Mouse (Mus musculus) heart, embryonic 14.5 days (tissue): ENCODE results near the gene Tmprss7. TPM values are rescaled to one million over a fixed set of nuclear protein-coding genes. Genes with fewer than 3 reads are reported as not detected.

Experiments used
- ATAC-seq: fragments of 200-750 bp; cut with Nextera tagmentation; 2 replicates; pipeline ENCODE4 v1.8.0; 2017; ENCODE audit warnings: low read depth, moderate TSS enrichment; ENCODE audit not compliant: insufficient number of reproducible peaks, insufficient read depth, low FRiP score
- H3K27ac ChIP-seq, 2 experiments: fragments of 200-500 bp in 1 of 2; fragments of 300-500 bp in 1 of 2; sonication (generic) in 1 of 2; replicated peaks in 1 of 2; 2 replicates each; pipeline ENCODE4 v1.5.1; 2012 to 2014; ENCODE audit warnings: low read depth in 2 of 2, low read length in 2 of 2, control low read depth in 1 of 2, mild to moderate bottlenecking in 1 of 2, mixed read lengths in 1 of 2; ENCODE audit not compliant: control insufficient read depth in 1 of 2, insufficient read depth in 1 of 2
- H3K27me3 ChIP-seq: fragments of 300-500 bp; sonication (generic); 2 replicates; pipeline ENCODE4 v1.6.1; 2014; ENCODE audit warnings: mild to moderate bottlenecking, low read length, control low read depth; ENCODE audit not compliant: control insufficient read depth, insufficient read depth
- H3K36me3 ChIP-seq: fragments of 300-500 bp; sonication (generic); 2 replicates; pipeline ENCODE4 v1.6.1; 2014; ENCODE audit warnings: mild to moderate bottlenecking, control low read depth, low read length, mixed read lengths; ENCODE audit not compliant: control insufficient read depth, insufficient read depth
- H3K4me1 ChIP-seq, 2 experiments: fragments of 200-500 bp in 1 of 2; fragments of 300-500 bp in 1 of 2; sonication (generic) in 1 of 2; 2 replicates each; pipeline ENCODE4 v1.6.1; 2012 to 2014; ENCODE audit warnings: low read length in 2 of 2, control low read depth in 1 of 2, mixed read lengths in 1 of 2; ENCODE audit not compliant: control insufficient read depth in 2 of 2, insufficient read depth in 2 of 2
- H3K4me2 ChIP-seq: fragments of 300-500 bp; sonication (generic); 2 replicates; pipeline ENCODE4 v1.6.1; 2014; ENCODE audit warnings: mild to moderate bottlenecking, low read length
- H3K4me3 ChIP-seq, 2 experiments: fragments of 200-500 bp in 1 of 2; fragments of 300-500 bp in 1 of 2; sonication (generic) in 1 of 2; 2 replicates each; pipeline ENCODE4 v1.5.1; 2012 to 2014; ENCODE audit warnings: low read length in 2 of 2, mild to moderate bottlenecking in 2 of 2, control low read depth in 1 of 2, low read depth in 1 of 2, moderate library complexity in 1 of 2; ENCODE audit not compliant: control insufficient read depth in 1 of 2, insufficient read depth in 1 of 2
- H3K9ac ChIP-seq: fragments of 300-500 bp; sonication (generic); 2 replicates; pipeline ENCODE4 v1.6.1; 2014; ENCODE audit warnings: mild to moderate bottlenecking, low read length
- H3K9me3 ChIP-seq: fragments of 300-500 bp; sonication (generic); 2 replicates; pipeline ENCODE4 v1.6.1; 2016; ENCODE audit warnings: low read length, control low read depth; ENCODE audit not compliant: control insufficient read depth
- WGBS: fragments of 180-500 bp; shearing (Covaris S2); extraction: QIAGEN DNeasy Blood & Tissue Kit; methylation state at CpG from one replicate; pipeline ENCODE4 v1.1.7; 2014; 5-methylcytosine and 5-hydroxymethylcytosine counted together
- polyA plus RNA-seq: library from polyadenylated mRNA; unstranded; fragments of >200 nt; fragmentation: Nextera tagmentation; extraction: Ambion mirVana; gene quantifications from 2 replicates; pipeline ENCODE4 v1.2.1, GENCODE M21; 2014

Tmprss7 gene
- polyA plus RNA-seq, 1 experiment from 2014 or later: not detected

DNA sequence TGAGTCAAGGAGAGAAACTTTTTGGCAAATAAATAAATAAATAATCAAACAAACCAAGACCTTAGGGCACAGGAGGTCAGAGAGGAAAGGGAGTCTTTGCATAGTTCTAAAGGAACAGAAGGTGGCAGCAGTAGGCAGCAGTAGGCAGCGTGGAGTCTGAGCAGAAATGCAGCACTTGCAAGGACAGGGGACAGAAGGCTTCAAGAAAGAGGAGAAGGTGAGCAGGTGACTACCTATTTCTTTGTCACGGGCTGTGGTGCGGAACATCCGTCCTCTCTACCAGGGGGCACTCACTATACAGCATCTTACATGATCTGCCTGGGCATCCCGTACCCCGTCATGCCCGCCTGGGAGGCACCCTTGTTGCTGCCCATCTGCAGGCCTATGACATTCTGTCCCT is 17.8 kb upstream of the Tmprss7 start:
- H3K4me3 ChIP-seq: no peak overlapping the region
- no peaks in the 10 kb centered on the region for H3K27me3 ChIP-seq
- no peaks in the 10 kb centered on the region for H3K4me1 ChIP-seq
- H3K27ac ChIP-seq: no peak overlapping the region
- WGBS: 71% methylated on average over 7 of the region's 7 CpGs
- peaks cover 5% of the 10 kb centered on the region; the same call in 1 of the 2 replicates for H3K9me3 ChIP-seq
- no peak overlapping the region for H3K4me2 ChIP-seq
- no peaks in the 10 kb centered on the region for H3K36me3 ChIP-seq
- ATAC-seq: no peak
- H3K9ac ChIP-seq: no peak overlapping the region

DNA sequence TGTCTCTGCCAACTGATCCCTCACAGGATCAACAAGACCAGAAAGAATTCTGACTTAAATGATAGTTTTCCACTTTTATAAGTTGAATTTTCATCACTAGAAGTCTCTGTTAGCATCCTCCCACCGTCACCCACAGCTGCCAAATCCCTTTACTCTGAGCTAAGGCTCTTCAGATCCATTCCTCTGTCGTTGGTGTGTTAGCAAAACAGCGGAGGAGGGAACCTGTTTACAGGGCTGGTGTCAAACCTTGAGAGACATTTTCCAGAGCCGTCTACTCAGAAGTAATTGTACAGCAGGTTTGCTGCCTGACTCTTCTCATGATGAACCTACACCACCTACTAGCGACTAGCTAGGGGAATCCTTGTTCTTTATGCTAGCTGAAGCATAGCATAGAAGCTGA is 5.8 kb upstream of the Tmprss7 start:
- no peak overlapping the region for H3K9ac ChIP-seq
- ATAC-seq: no peak
- H3K27me3 ChIP-seq: no peaks in the 10 kb centered on the region
- H3K4me1 ChIP-seq: no peaks in the 10 kb centered on the region
- H3K9me3 ChIP-seq: no peaks in the 10 kb centered on the region
- H3K27ac ChIP-seq: no peak overlapping the region
- no peak overlapping the region for H3K4me2 ChIP-seq
- H3K4me3 ChIP-seq: no peak overlapping the region
- no peaks in the 10 kb centered on the region for H3K36me3 ChIP-seq
- WGBS: 51% methylated on average over 5 of the region's 5 CpGs

DNA sequence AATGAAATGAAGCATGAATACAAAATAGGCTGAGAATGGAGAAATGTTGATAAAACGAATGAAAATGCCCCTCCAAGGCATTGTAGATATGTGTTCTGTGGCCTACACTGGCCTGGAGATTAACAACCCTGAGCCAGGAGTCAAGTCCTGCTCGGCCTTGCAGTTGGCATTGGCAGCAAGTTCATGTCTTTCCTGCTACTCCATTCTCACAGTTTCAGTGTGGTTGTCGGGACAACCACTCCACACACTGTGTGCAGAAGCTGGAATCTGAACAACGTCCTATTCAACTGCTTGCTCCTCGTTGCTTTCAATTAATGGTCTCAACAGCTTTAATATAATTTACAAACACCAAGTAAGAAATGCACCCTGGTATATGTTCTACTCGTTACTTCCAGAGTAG is 4.5 kb upstream of the Tmprss7 start:
- no peak for ATAC-seq
- no peaks in the 10 kb centered on the region for H3K36me3 ChIP-seq
- no peaks in the 10 kb centered on the region for H3K27me3 ChIP-seq
- H3K4me2 ChIP-seq: no peak overlapping the region
- H3K9ac ChIP-seq: no peak overlapping the region
- no peaks in the 10 kb centered on the region for H3K4me1 ChIP-seq
- H3K27ac ChIP-seq: no peak overlapping the region
- H3K9me3 ChIP-seq: no peaks in the 10 kb centered on the region
- H3K4me3 ChIP-seq: no peak overlapping the region
- WGBS: 74% methylated on average over 6 of the region's 6 CpGs

DNA sequence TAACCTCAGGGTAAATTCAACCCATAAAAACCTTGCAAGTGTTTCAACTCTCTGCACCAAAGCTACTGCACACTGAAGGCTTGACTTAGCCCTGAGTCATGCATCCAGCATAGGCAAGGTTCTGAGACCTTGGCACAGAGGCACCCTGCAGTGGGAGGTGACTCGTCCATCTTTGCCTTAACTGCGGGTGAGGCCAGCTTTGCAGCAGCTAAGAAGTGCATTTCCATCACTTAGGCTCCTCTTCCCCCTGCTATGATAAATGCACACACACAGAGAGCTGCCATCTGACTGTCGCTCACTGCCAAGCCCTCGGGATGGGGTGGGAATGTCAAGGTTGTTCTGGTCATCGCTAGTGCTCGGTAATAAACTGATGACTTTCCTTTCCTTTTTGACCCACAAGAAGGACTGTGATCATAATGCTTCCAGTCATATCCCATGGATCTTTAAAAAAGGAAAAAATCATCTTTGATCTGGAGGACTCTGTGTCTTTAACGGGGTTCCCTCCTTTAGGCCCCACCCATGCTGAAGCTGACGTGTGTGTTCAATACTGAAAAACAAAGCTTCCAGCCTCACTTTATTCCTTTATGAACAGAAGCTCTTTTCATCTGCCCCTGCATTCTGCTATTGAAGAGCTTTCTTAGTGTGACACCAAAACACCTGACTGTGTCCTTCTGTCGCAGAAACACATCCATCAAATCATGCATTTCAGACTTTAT is 2.1 kb upstream of the Tmprss7 start:
- Histone ChIP-seq H3K4me3 (no peak overlapping the region), H3K9me3 (no peaks in the 10 kb centered on the region), H3K27ac (no peak overlapping the region), H3K9ac (no peak overlapping the region), H3K4me1 (no peaks in the 10 kb centered on the region), H3K27me3 (no peaks in the 10 kb centered on the region), H3K36me3 (no peaks in the 10 kb centered on the region), H3K4me2 (no peak overlapping the region)
- WGBS: 81% methylated on average over 9 of the region's 9 CpGs
- ATAC-seq: no peak

DNA sequence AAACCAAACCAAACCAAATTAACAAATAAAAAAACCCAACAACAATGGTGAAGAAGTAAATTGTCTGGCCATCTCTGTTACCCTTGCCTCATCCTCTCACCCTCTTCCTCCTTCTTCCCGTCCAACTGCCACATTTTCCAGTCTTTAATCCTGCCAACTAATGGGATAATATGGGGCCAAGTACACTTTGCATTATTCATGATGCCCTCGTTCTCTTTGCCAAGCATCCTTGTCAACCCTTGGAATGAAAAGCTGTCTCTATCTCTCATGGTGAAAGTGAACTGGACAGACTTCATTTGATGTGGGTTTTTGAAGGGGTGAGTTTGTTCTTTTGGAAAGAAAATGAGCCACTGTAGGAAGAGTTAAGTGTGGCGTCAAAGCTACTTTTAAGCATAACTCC is 607 bp downstream of the Tmprss7 start:
- H3K4me3 ChIP-seq: no peak overlapping the region

DNA sequence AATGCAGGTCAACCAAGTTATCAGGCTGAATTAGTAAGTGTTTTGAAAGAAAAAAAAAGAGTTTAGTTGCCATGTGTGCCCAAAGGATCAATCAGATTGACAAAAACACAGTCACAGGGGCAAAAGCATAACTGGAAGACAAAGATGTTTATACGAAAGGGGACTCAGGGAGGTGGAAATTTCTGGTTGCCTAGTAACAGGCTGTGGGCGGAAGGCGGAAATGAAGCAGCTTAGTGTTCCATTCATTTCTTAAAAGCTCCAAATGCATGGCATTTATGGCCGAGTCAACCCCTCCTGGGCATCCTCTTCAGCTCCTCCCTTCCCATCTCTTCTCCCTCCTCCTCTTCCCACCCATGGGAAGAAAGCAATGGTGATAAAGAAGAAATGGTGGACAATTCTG is 3.3 kb downstream of the Tmprss7 start:
- H3K27ac ChIP-seq: no peak overlapping the region
- 60% methylated on average over 4 of the region's 4 CpGs for WGBS
- no peaks in the 10 kb centered on the region for H3K27me3 ChIP-seq
- H3K9ac ChIP-seq: no peak overlapping the region
- no peak for ATAC-seq
- H3K4me3 ChIP-seq: no peak overlapping the region
- no peaks in the 10 kb centered on the region for H3K9me3 ChIP-seq
- H3K36me3 ChIP-seq: no peaks in the 10 kb centered on the region
- H3K4me2 ChIP-seq: no peak overlapping the region
- no peaks in the 10 kb centered on the region for H3K4me1 ChIP-seq

More for the DNA sequence above, 607 bp downstream of the Tmprss7 start:
- H3K9me3 ChIP-seq: no peaks in the 10 kb centered on the region
- no peak overlapping the region for H3K27ac ChIP-seq
- H3K4me2 ChIP-seq: no peak overlapping the region
- WGBS: 65% methylated on average over 3 of the region's 3 CpGs
- ATAC-seq: no peak
- no peaks in the 10 kb centered on the region for H3K4me1 ChIP-seq
- no peaks in the 10 kb centered on the region for H3K27me3 ChIP-seq
- H3K36me3 ChIP-seq: no peaks in the 10 kb centered on the region
- H3K9ac ChIP-seq: no peak overlapping the region

DNA sequence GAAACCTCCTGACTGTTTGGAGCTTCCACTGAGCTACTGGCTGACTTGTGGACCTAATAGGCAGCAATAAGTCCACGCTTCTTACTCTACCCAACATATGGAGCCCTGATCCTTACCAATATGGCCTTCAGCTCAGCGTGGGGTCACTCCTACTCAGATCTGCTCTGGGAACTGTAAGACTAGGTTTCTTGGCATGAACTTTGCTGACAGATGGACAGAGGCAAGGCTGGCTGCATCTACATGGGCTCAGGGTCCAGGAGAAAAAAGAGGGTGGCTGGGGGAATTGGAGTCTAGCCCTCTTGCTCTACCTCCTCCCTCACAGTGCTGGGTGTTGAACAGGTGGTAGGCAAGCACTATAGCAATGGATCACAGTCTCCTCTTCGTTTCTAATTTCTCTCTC is 6.6 kb downstream of the Tmprss7 start:
- Histone ChIP-seq H3K9me3 (no peaks in the 10 kb centered on the region), H3K9ac (no peak overlapping the region)
- WGBS: 66% methylated on average over 3 of the region's 3 CpGs

DNA sequence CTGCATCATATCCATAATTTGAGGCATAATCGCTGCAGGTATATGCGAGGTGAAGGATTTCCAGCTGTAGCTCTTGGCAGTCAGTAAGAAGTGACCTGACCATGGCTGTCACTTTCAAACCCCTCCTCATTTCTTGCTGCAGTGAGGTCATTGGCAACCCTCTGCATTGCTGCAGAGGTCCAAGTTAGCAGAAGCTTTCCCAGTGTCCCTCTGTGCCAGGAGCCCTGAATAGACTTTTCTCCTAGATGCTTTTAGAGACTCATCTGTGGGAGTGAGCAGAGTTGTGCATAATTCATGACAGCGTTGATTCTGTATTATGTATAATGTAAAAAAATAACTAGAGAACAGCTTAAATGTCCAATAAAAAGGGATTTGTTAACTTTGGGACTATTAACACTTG is 8.2 kb downstream of the Tmprss7 start:
- no peaks in the 10 kb centered on the region for H3K36me3 ChIP-seq
- no peak for ATAC-seq
- no peaks in the 10 kb centered on the region for H3K27me3 ChIP-seq
- no peaks in the 10 kb centered on the region for H3K4me1 ChIP-seq
- no peak overlapping the region for H3K9ac ChIP-seq
- no peaks in the 10 kb centered on the region for H3K9me3 ChIP-seq
- H3K4me3 ChIP-seq: no peak overlapping the region
- H3K4me2 ChIP-seq: no peak overlapping the region
- 66% methylated on average over 3 of the region's 3 CpGs for WGBS
- no peak overlapping the region for H3K27ac ChIP-seq

More for the DNA sequence above, 6.6 kb downstream of the Tmprss7 start:
- Histone ChIP-seq H3K4me2 (no peak overlapping the region), H3K4me3 (no peak overlapping the region), H3K27ac (no peak overlapping the region), H3K27me3 (no peaks in the 10 kb centered on the region), H3K36me3 (no peaks in the 10 kb centered on the region), H3K4me1 (no peaks in the 10 kb centered on the region)
- no peak for ATAC-seq
